Mouse (Mus musculus) cerebellum, adult 2 months (tissue): Measurements from ENCODE around the gene Rab1b.

ENCODE experiments used
- CTCF ChIP-seq: fragments of 200-500 bp; IDR thresholded peaks from 2 replicates; pipeline ENCODE4 v1.5.1; 2011; ENCODE audit warnings: low read depth, mild to moderate bottlenecking, control low read depth, low read length, moderate library complexity, borderline replicate concordance; ENCODE audit not compliant: insufficient read depth
- POLR2A ChIP-seq: fragments of 200-500 bp; IDR thresholded peaks from 2 replicates; pipeline ENCODE4 v1.6.1; 2011; ENCODE audit warnings: low read length, control low read depth, borderline replicate concordance; ENCODE audit not compliant: insufficient read depth

DNA sequence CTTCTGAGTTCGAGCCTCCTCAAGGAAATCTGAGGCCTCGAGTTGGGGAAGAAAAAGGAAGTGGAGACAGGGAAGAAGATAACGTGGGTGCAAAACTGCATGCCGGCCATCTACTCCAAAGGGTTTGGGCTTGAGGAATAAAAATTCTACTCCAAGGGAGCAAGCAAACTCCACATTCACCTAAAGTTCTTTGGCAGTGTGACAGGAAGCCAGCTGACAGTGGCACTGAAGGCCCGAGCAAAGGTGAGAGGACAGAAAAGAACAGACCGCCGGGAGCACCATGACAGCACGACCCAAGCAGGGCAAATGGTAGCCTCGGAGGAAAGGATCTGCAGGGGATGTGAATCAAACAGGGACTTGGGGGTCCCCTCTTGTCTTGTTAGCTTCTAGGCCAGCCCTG lies 798 bp downstream of the Rab1b start:
- TF ChIP-seq CTCF (no peak), POLR2A (no peak)
